ENCODE assay signal across 7 mouse cellular contexts in genomic region chr17:46384061-46384801, GRCm38 (mm10). TPM values are rescaled to one million over a fixed set of nuclear protein-coding genes. Genes with fewer than 3 reads are reported as not detected.
A peak's percentile ranks its signal among the peaks of the same experiment; 100 is the strongest.
DNase-seq lines count a peak whose midpoint lies in the region; ATAC-seq lines count a peak whose summit lies in the region.

No protein-coding gene starts in this region.

- peaks cover 15% of the 10 kb centered on the region for H3K4me1 ChIP-seq in embryonic facial prominence, embryonic 15.5 days
- H3K4me1 ChIP-seq in hindbrain, embryonic 10.5 days (replicated peaks), result peaks cover 22% of the 10 kb centered on the region
- peaks cover 19% of the 10 kb centered on the region for H3K4me1 ChIP-seq in limb, embryonic 10.5 days
- peaks cover 20% of the 10 kb centered on the region for H3K4me1 ChIP-seq in midbrain, embryonic 13.5 days (replicated peaks)

- ATAC-seq in embryonic facial prominence, embryonic 15.5 days (ENCODE audit: insufficient number of reproducible peaks, low FRiP score, low TSS enrichment, low read depth), result no peak
- ATAC-seq in midbrain, embryonic 13.5 days, result peak; percentile 51

- H3K9ac ChIP-seq in embryonic facial prominence, embryonic 15.5 days, result peak overlapping the region; percentile 92
- peak overlapping the region; percentile 98 for H3K9ac ChIP-seq in midbrain, embryonic 13.5 days (replicated peaks)

- no peaks in the 10 kb centered on the region for H3K27me3 ChIP-seq in embryonic facial prominence, embryonic 15.5 days
- H3K27me3 ChIP-seq in hindbrain, embryonic 10.5 days (ENCODE audit: insufficient read depth, poor library complexity, severe bottlenecking), result no peaks in the 10 kb centered on the region
- no peaks in the 10 kb centered on the region for H3K27me3 ChIP-seq in limb, embryonic 10.5 days (ENCODE audit: low read depth, poor library complexity, severe bottlenecking)
- no peaks in the 10 kb centered on the region for H3K27me3 ChIP-seq in midbrain, embryonic 13.5 days
- no peaks in the 10 kb centered on the region for H3K27me3 ChIP-seq in splenic B cell, adult 2 months (ENCODE audit: control insufficient read depth, insufficient read depth, low read length, poor library complexity, severe bottlenecking)

- peak; percentile 9 for DNase-seq in ES-CJ7 (ENCODE audit: low read depth, low spot score)
- peak; percentile 40 for DNase-seq in adrenal gland, postnatal 14 days
- peak; percentile 53 for DNase-seq in hindbrain, embryonic 10.5 days (ENCODE audit: low spot score)
- peak; percentile 67 for DNase-seq in limb, embryonic 10.5 days (ENCODE audit: low spot score)
- peak; percentile 21 for DNase-seq in splenic B cell, adult 2 months (ENCODE audit: low read depth, low spot score)

- H3K27ac ChIP-seq in embryonic facial prominence, embryonic 15.5 days (replicated peaks), result peak overlapping the region; percentile 85
- H3K27ac ChIP-seq in hindbrain, embryonic 10.5 days, result peak overlapping the region; percentile 97
- peak overlapping the region; percentile 96 for H3K27ac ChIP-seq in limb, embryonic 10.5 days
- peak overlapping the region; percentile 95 for H3K27ac ChIP-seq in midbrain, embryonic 13.5 days

- WGBS in embryonic facial prominence, embryonic 15.5 days, result under 1% methylated on average over 70 of the region's 70 CpGs
- under 1% methylated on average over 70 of the region's 70 CpGs for WGBS in hindbrain, embryonic 10.5 days
- WGBS in limb, embryonic 10.5 days, result under 1% methylated on average over 70 of the region's 70 CpGs
- 0% methylated on average over 56 of the region's 70 CpGs for WGBS in midbrain, embryonic 13.5 days

- H3K4me3 ChIP-seq in embryonic facial prominence, embryonic 15.5 days (replicated peaks), result peak overlapping the region; percentile 77
- peak overlapping the region; percentile 93 for H3K4me3 ChIP-seq in hindbrain, embryonic 10.5 days
- peak overlapping the region; percentile 76 for H3K4me3 ChIP-seq in limb, embryonic 10.5 days
- peak overlapping the region; percentile 81 for H3K4me3 ChIP-seq in midbrain, embryonic 13.5 days (replicated peaks)

- H3K36me3 ChIP-seq in embryonic facial prominence, embryonic 15.5 days, result peaks cover 19% of the 10 kb centered on the region
- H3K36me3 ChIP-seq in hindbrain, embryonic 10.5 days, result peaks cover 26% of the 10 kb centered on the region
- peaks cover 28% of the 10 kb centered on the region for H3K36me3 ChIP-seq in limb, embryonic 10.5 days
- H3K36me3 ChIP-seq in midbrain, embryonic 13.5 days, result peaks cover 23% of the 10 kb centered on the region
- H3K36me3 ChIP-seq in splenic B cell, adult 2 months (ENCODE audit: control insufficient read depth, insufficient read depth, low read length, poor library complexity, severe bottlenecking), result peaks cover 3% of the 10 kb centered on the region; the same call in 1 of the 2 replicates

- H3K4me2 ChIP-seq in embryonic facial prominence, embryonic 15.5 days (replicated peaks), result peak overlapping the region; percentile 68
- peak overlapping the region; percentile 79 for H3K4me2 ChIP-seq in midbrain, embryonic 13.5 days (replicated peaks)

- H3K9me3 ChIP-seq in embryonic facial prominence, embryonic 15.5 days (replicated peaks), result no peaks in the 10 kb centered on the region
- H3K9me3 ChIP-seq in hindbrain, embryonic 10.5 days, result no peaks in the 10 kb centered on the region
- no peaks in the 10 kb centered on the region for H3K9me3 ChIP-seq in limb, embryonic 10.5 days (replicated peaks)
- no peaks in the 10 kb centered on the region for H3K9me3 ChIP-seq in midbrain, embryonic 13.5 days

RNA-seq across cellular contexts. Expression of gene Zfp318, which starts 0.7 kb away (rescaled TPM):
- 28.7 and 37.0 TPM in 2 replicates for total RNA-seq in adrenal gland, postnatal 14 days (2021)
- polyA plus RNA-seq in embryonic facial prominence, embryonic 15.5 days (2015; fragmentation: Nextera tagmentation; extraction: Ambion mirVana), result 10.7 and 11.9 TPM in 2 replicates
- polyA plus RNA-seq in hindbrain, embryonic 10.5 days (2016; fragmentation: Nextera tagmentation; extraction: Ambion mirVana), result 10.5 and 12.6 TPM in 2 replicates
- 7.9 and 9.4 TPM in 2 replicates for polyA plus RNA-seq in limb, embryonic 10.5 days (2016; fragmentation: Nextera tagmentation; extraction: Ambion mirVana)
- polyA plus RNA-seq in midbrain, embryonic 13.5 days (2015; fragmentation: Nextera tagmentation; extraction: Ambion mirVana), result 14.4 and 16.6 TPM in 2 replicates

RNA-seq across cellular contexts. Expression of gene Crip3, which starts 44.5 kb away (rescaled TPM):
- 1.1 and 1.2 TPM in 2 replicates for total RNA-seq in adrenal gland, postnatal 14 days (2021)
- 3.5 and 3.6 TPM in 2 replicates for polyA plus RNA-seq in embryonic facial prominence, embryonic 15.5 days (2015; fragmentation: Nextera tagmentation; extraction: Ambion mirVana)
- polyA plus RNA-seq in hindbrain, embryonic 10.5 days (2016; fragmentation: Nextera tagmentation; extraction: Ambion mirVana), result 0.50 and 0.64 TPM in 2 replicates
- polyA plus RNA-seq in limb, embryonic 10.5 days (2016; fragmentation: Nextera tagmentation; extraction: Ambion mirVana), result 0.21 and 0.44 TPM in 2 replicates
- polyA plus RNA-seq in midbrain, embryonic 13.5 days (2015; fragmentation: Nextera tagmentation; extraction: Ambion mirVana), result 2.1 TPM in 2 replicates

RNA-seq across cellular contexts. Expression of gene Slc22a7, which starts 54.0 kb away (rescaled TPM):
- 0.49 and 14.3 TPM in 2 replicates for total RNA-seq in adrenal gland, postnatal 14 days (2021)
- 0.15 TPM in 1 of 2 replicates, not detected in the other for polyA plus RNA-seq in embryonic facial prominence, embryonic 15.5 days (2015; fragmentation: Nextera tagmentation; extraction: Ambion mirVana)
- polyA plus RNA-seq in hindbrain, embryonic 10.5 days (2016; fragmentation: Nextera tagmentation; extraction: Ambion mirVana), result not detected in 2 replicates
- not detected in 2 replicates for polyA plus RNA-seq in limb, embryonic 10.5 days (2016; fragmentation: Nextera tagmentation; extraction: Ambion mirVana)
- not detected in 2 replicates for polyA plus RNA-seq in midbrain, embryonic 13.5 days (2015; fragmentation: Nextera tagmentation; extraction: Ambion mirVana)

RNA-seq across cellular contexts. Expression of gene Abcc10, which starts 56.1 kb away (rescaled TPM):
- total RNA-seq in adrenal gland, postnatal 14 days (2021), result 10.1 and 11.5 TPM in 2 replicates
- 5.8 and 6.7 TPM in 2 replicates for polyA plus RNA-seq in embryonic facial prominence, embryonic 15.5 days (2015; fragmentation: Nextera tagmentation; extraction: Ambion mirVana)
- 6.6 and 7.6 TPM in 2 replicates for polyA plus RNA-seq in hindbrain, embryonic 10.5 days (2016; fragmentation: Nextera tagmentation; extraction: Ambion mirVana)
- polyA plus RNA-seq in limb, embryonic 10.5 days (2016; fragmentation: Nextera tagmentation; extraction: Ambion mirVana), result 4.5 and 5.7 TPM in 2 replicates
- polyA plus RNA-seq in midbrain, embryonic 13.5 days (2015; fragmentation: Nextera tagmentation; extraction: Ambion mirVana), result 9.1 and 9.8 TPM in 2 replicates

Comparison
In these comparisons a context has a peak if more than half of its experiments do, and no peak if none do; other contexts are left out.
1. DNase-seq: peak in every context shown above with its lines; median percentile 67 in limb, embryonic 10.5 days; 53 in hindbrain, embryonic 10.5 days; 40 in adrenal gland, postnatal 14 days; 21 in splenic B cell, adult 2 months; 9 in ES-CJ7.